Mouse (Mus musculus) right cerebral cortex, postnatal 14 days (tissue): ENCODE measurements around the gene Dand5.
"Not testable (repeated sequence)": the region's sequence is repeated elsewhere in the genome, so short reads cannot be mapped to it uniquely, and the experiment has no call there.

Experiments
- DNase-seq: peaks from one replicate; pipeline ENCODE4 v3.0.0; 2022

Dand5 gene

DNA sequence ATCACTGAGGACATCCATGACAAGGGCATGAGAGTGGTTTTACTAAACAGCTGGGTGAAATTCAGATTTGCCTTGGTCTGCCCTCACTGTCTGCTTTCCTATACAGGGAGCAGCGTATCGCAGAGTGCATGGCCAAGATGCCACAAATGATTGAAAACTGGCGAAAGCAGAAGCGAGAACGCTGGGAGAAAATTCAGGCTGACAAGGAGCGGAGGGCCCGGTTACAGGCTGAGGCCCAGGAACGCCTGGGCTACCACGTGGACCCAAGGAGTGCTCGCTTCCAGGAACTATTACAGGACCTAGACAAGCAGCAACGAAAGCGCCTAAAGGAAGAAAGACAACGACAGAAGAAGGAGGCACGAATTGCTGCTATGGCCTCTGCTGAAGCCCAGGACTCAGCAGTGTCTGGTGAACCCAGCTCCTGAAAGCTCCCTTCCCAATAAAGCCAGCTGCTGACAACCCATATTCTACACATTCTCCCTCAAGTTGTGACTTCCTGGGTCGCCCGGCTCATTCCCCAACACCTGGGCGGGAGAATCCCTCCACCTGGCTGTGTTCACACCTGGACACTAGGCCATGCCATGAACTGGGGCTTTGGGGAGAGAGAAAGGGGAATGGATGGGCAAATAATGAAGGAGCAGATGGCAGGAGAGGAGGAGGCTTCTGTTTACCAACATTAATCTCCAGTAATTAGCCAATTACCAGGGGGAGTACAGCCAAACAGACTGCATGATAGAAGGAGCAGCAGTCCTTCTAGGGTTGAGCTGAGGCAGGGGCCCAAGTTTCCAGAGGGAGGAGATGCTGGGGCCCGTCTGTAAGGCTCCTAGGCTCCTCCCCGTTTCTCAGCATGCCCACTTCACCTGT is 11.6 kb upstream of the Dand5 start:
- no peak for DNase-seq

DNA sequence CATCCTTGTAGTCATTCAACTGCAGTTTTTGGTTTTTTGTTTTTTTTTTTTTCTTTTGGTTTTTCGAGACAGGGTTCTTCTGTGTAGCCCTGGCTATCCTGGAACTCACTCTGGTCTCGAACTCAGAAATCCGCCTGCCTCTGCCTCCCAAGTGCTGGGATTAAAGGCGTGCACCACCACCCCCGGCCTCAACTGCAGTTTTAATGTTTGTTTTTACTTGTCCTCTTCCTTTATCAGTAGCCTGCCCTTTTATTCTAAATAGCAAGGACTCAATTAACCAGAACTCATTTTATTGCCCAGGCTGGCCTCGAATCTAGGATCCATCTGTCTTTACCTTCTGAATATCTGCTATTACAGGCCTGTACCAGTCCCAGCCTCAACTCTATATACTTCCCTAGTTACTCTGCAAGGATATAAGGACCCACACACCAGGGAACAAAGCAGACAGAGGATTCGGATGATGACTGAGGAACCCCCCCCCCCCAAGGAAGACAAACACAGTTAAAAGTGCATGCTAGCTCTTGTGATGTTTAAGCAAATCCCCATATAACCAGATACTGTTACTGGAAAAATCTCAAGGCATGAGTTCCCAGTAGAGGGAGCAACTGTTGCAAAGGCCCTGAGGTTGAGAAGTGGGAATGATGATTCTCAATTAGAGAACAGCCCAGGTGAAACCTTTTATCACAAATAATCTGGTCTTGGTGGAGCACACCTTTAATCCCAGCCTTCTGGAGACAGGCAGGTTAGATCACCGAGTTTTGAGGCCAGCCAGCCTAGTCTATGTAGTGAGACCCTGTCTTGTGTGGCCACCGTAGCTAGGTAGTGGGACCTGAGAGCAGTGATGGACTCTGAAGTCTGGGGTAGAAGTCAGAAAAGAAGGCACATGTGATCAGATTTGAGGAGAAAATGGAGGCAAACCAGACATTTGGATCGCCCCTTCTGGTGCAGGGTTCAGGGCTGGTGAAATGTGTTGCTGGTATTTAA is 10.4 kb upstream of the Dand5 start:
- DNase-seq: no peak

DNA sequence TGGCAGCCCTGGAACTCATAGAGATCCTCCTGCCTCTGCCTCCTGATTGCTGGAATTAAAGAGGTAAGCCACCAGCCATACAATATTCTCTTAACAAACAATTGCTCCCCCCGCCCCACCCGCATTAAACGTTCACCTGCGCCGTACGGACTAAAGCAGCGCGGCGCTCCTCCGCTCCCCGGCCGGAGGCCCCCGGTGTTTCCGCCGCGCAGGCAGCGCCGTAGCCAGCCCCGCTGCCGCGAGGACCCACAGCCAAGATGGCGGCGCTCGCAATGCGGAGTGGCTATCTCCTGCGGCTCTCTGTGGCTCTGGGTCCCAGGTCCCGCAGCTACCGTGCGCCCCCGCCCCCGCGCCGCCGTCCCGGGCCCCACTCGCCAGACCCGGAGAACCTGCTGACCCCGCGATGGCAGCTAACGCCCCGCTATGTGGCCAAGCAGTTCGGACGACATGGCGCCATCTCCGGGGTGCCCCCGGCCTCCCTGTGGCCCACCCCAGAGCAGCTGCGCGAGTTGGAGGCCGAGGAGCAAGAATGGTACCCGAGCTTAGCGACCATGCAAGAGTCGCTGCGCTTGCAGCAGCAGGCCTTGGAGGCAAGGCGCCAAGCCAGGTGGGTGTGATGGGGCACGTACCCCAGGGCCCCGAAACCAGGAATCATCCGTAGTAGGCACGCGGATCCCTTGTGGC is 9.6 kb upstream of the Dand5 start:
- peak; percentile 81 for DNase-seq

DNA sequence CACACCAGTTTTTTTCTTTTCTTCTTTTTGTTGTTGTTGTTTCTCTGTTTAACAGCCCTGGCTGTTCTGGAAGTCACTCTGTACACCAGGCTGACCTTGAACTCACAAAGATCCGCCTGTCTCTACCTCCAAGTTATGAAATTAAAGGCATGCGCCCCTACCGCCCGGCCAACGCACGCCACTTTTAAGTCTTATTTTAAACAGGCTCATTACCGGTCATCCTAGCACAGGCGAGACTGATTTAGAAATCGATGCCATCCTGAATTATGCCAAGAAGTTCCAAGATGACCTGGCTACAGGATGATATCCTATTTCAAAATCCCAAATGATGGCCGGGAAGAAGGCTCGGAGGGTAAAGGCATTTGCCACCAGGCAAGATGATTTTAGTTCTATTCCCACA is 8.9 kb upstream of the Dand5 start, which contains the start of gene Gadd45gip1:
Gadd45gip1 (plus strand) TSS at position 33 of the 400 bp plus-strand sequence.
- DNase-seq: no peak

DNA sequence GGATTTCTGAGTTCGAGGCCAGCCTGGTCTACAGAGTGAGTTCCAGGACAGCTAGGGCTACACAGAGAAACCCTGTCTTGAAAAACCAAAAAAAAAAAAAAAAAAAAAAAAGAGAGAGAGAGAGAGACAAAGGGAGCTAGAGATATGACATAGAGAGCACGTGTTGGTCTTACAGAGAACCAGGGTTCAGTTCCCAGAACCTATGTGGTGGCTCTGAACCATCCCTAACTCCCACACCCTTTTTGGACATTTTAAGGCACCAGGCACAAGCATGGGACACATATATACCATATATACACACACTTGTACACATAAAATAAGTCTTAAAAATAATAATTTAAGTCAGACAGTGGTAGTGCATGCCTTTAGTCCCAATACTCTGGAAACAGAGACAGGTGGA is 3.9 kb upstream of the Dand5 start:
- DNase-seq: not testable (repeated sequence)

GRCm38 (mm10) chr8:84825636-84826035 is 3.0 kb upstream of the Dand5 start:
- DNase-seq: no peak

- peak; percentile 76 for DNase-seq
Measured at GRCm38 (mm10) chr8:84823653-84824052, 1.0 kb upstream of the Dand5 start.

DNA sequence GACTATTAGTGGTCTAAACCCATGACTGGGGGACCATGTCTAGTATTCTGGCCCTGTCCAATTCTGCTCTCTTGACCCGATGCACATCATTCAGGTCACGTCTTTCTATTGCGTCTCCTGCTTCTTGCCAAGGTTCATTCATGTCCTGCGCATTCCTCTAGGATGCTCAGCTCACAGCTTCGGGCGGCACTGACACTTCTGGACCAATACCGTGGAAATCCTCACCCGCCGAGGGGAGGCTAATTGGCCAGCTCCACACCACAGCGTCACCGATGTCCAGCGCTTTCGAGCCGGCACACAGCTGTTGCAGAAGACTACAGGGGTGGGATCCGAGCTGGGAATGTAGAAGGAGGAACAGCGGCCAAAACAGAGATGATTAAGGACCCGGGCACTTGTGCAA is 6.5 kb downstream of the Dand5 start:
- no peak for DNase-seq

DNA sequence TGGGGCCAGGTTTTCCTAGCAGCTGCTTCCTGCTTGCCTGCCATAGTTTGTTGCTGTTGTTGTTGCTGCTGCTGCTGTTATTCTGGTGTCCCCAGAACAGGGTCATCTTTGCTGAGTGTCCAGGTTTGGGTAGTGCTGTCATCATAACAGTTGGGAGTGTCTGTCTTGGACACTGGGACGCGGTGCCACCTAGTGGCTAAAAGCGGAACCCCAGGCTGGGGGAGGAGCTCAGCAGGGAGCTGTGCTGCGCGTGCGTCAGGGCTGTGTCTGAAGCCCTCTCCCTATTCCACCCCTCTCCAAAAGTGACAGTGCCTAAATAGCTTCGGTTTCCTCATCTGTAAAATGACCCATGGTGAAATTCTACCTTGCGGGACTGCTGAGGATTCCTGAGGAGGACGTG is 7.1 kb downstream of the Dand5 start:
- DNase-seq: peak; percentile 97

DNA sequence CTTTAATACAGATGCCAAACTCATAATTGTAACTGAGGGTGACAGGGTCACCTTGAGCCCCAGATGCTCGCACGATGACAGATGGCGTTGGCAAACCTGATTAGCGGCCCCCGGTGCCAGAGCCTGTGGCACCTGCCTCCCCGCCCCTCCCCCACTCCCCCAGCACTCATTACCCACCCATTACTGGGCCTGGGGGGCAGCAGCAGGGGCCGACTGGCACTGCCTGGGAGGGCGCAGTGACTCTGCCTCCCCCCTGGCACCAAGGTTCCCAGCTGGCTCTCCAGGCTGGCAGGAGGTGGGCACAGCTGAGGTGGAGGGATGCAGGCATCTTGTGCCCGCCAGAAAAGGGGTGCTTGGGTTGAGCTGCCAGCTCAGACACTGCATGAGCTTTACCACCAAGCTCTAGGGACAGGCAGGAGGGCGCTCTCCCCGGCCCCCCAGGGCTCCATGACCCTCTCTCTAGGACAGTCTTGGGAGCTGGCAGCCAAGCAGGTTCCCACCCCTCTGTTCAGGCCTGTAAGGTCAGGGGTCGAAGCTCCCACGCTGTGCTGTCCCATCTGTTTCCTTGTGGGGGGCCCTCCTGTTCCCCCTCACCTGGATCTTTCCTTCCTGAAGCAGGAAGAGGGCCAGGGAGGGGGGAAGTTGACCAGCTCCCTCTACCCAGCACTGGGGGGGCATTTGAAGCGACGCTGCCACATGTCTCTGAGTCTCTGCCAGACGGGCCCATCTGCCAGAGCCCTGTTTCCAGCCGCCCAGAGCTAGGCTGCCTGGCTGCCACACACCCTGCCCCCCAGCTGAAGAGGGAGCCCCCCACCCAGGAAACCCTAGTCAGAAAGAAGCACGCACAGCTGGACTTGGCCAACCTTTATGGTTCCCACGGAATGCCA is 7.8 kb downstream of the Dand5 start:
- peak; percentile 65 for DNase-seq

DNA sequence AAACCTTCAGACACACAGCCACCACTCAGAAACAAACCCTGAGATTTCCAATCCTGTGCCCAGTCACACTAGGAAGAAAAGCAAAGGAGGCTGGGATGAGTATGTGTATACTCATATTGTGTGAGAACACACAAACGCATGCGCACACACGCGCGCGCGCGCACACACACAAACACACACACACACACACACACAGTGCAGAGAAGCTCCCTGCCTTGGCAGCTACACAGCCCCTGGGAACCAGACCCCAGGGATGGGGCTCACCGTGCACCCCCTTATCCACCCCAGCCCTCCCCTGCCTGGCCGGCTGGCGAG is 8.4 kb downstream of the Dand5 start:
- DNase-seq: no peak

- no peak for DNase-seq
Measured at GRCm38 (mm10) chr8:84813830-84814229, 8.8 kb downstream of the Dand5 start.

GRCm38 (mm10) chr8:84813059-84813458 is 9.6 kb downstream of the Dand5 start:
- peak; percentile 86 for DNase-seq

GRCm38 (mm10) chr8:84811303-84811702 is 11.3 kb downstream of the Dand5 start:
- no peak for DNase-seq

GRCm38 (mm10) chr8:84810896-84811295 is 11.7 kb downstream of the Dand5 start:
- peak; percentile 97 for DNase-seq

DNA sequence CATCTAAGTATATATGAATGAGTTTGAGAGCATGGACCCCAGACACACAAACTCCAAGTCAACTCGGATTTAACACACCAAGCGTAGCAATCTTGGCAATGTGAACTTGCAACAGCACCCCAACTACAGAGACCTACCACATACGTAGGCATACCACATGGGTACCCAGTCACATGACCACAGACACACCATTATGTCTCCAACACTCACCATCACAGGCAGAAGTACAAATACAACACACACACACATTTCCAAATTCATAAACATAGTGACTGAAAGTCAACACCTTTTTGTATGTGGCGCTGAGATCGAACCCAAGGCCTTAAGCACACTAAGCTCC is 12.7 kb downstream of the Dand5 start:
- no peak for DNase-seq

GRCm38 (mm10) chr8:84809109-84809940 is 13.3 kb downstream of the Dand5 start:
- no peak for DNase-seq

GRCm38 (mm10) chr8:84806031-84806430 is 16.6 kb downstream of the Dand5 start:
- DNase-seq: no peak

DNA sequence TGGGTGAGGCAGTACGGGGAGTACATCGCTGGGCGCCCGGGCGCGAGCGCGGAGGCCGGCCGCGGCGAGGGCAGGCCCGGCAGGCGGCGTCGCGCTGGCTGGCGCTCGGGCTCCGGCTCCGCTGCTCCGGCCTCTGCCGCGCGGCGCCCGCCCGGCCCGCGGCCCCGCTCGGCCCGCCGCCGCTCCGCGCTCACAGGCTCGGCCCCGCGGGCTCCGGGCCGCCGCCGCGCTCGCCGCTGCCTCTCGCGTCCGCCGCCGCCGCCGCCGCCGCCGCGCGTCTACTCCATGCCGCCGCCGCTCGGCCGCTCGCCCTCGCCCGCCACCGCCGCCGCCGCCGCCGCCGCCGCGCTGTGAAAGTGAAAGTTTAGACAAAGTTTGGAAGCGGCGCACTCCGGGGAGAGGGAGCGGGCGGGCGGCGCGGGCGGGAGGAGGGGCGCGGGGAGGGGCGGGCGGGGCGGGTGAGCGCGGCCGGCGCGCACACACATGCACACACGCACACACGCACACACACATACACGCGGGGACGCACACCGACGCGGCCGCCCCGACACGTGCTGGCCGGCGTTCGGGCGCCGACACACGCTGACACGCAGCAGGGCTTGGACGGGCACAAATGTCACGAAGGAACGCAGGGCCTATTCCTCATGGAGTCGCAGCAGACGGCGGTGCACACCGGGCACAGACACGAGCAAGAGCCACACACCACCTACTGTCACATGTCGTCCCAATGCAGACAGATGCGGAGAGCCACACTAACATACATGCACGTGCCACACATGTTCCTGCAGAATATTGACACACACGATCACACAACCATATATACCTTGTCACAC is 22.4 kb downstream of the Dand5 start, which contains the start of gene Nfix:
Nfix (minus strand) TSS at position 346 of the 833 bp plus-strand sequence.
- DNase-seq: peak; percentile 72
